Mouse (Mus musculus): ENCODE data around the gene Phyhd1. TPM values are rescaled to one million over a fixed set of nuclear protein-coding genes. Genes with fewer than 3 reads are reported as not detected.
A peak's percentile ranks its signal among the peaks of the same experiment; 100 is the strongest.

The Phyhd1 gene
- total RNA-seq, 2 experiments from 2014 or later, result 14.2 to 14.6 TPM

DNA sequence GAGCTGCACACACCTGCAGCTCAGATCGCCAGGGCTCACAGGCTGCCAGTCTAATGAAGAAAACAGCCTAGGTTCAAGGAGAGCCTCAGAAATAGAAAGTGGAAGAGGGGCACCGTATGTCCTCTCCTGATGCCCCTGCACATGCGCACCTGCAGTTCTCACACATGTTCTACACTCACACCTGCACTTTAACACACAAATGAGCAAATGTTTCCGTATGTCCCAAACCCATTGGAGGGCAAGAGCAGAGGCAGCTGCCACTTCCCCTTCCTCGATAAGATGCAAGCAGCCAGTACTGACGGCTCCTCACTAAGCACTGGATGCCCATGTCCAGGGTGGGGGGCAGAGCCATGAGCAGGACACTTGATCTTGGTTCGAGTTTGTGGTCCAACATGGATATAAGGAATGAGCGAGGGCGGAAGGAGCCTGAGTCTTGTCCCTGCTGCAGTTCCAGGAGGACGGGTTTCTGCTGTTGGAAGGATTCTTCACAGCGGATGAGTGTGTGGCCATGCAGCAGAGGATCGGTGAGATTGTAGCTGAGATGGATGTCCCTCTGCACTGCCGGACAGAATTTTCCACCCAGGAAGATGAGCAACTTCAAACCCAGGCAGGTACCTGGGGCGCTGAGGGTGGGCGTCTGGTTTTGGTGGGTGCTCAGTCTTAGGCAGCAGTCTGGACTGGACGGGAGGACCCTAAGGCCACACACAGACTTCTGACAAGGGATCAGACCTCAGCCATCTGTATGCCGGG is 3.4 kb downstream of the Phyhd1 start:
- DNase-seq (ENCODE audit: extremely low spot score in 1 of 2, low spot score in 2 of 2), result no peak
- intact Hi-C loops (cut with DNase I), result loop anchor here (5.0 kb wide), 1 partner anchor 87 kb away; no protein-coding TSS in a partner anchor

DNA sequence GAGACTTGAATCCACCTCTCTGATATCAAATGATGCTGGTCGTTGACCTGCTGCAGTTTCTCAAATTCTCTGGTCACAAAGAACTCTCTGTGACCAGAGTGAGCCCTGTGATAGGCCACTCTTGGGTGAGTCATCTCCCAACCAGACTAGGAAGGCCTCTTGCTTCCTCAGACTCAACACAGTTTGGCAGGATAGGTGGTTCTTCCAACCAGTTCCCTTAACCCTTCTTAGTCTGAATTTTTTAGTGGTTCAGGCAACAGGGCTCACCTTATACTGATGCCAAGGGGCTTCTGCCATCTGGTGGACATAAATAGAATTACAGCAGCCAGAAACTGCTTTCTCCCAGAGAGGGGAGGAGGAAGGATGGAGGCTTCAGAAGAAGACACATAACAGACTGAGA is 4.1 kb downstream of the Phyhd1 start:
- intact Hi-C loops (cut with DNase I), result no loop called here
- peak; percentile 58 to 79 for DNase-seq (ENCODE audit: extremely low spot score in 1 of 2, low spot score in 2 of 2)

DNA sequence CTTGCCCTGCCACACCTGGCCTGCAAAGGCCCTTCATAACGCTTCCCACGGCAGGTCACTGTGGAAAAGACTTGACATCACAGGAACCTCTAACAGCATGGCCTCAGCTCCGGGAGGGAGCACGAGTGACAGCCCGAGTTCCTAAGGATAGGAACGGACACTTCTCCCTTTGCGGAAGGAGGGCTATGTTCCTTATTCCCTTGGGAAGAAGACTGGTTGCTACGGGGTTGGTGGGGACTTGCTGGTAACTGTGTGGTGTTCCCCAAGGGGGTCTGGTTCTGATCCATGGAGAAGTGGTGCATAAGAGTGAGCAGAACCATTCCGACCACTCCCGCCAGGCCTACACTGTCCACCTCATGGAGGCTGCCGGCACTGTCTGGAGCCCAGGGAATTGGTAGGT is 14.7 kb downstream of the Phyhd1 start, which contains the start of gene Gm28038:
Gm28038 (plus strand) TSS at position 301 of the 400 bp plus-strand sequence.
- intact Hi-C loops (cut with DNase I), result no loop called here
- no peak for DNase-seq (ENCODE audit: extremely low spot score in 1 of 2, low spot score in 2 of 2)

DNA sequence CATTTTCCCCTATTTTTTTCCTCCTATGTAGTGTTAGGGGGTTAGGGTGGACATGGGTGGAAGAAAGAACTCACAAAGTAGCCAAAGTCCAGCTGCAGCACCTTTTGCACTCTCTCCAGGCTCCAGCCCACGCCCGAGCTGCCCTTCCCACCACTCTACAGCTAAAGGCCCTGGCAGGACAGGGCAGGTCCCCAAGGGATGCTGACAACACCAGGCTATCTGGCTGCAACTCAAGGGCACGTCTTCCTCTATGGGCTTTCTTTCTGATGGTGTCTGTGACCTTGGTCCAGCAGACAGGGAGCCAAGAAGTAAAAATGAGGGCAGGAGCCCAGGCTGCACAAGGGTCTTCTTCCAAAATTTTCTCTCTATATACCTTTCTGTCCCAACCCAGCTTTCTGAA is 15.6 kb downstream of the Phyhd1 start:
- intact Hi-C loops (cut with DNase I), result no loop called here
- no peak for DNase-seq (ENCODE audit: extremely low spot score in 1 of 2, low spot score in 2 of 2)

DNA sequence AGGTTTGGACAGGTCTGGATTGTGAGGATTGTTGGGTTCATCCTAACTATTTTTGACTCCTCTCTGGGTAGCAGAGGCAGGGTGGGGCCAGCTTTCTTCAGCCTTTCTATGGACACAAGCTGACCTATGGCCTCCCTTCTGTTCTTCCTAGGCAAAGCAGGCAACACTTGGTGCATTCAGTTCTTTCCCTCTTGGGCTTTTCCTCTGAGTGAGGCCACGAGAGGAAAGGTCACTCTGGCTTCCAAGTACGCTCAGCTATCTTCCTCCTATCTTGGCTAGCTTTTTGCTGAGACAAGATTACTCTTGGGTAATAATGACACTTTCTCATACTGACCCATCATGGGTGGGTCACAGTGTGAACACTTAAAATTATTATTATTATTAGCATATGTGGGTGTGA is 17.2 kb downstream of the Phyhd1 start:
- intact Hi-C loops (cut with DNase I), result no loop called here
- DNase-seq (ENCODE audit: extremely low spot score in 1 of 2, low spot score in 2 of 2), result no peak

DNA sequence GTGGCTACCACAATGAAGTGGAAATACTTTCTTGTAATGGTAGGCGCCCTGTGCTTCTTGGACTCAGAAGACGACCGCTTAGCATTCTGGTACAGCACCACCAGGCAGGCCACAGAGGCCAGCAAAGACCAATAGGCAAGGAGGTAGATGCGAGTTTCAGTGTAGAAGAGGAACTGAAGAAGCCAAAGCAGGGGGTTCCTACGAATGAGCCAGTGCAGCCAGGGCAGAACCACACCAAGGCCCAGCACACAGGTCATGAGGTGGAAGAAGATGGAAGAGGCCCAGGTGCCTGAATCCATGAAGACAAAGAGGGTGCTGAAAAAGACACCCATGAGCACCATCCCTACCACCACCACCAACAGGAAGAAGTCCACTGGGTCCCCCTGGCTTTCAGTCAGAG is 19.0 kb downstream of the Phyhd1 start:
- DNase-seq (ENCODE audit: extremely low spot score in 1 of 2, low spot score in 2 of 2), result no peak
- intact Hi-C loops (cut with DNase I), result no loop called here

DNA sequence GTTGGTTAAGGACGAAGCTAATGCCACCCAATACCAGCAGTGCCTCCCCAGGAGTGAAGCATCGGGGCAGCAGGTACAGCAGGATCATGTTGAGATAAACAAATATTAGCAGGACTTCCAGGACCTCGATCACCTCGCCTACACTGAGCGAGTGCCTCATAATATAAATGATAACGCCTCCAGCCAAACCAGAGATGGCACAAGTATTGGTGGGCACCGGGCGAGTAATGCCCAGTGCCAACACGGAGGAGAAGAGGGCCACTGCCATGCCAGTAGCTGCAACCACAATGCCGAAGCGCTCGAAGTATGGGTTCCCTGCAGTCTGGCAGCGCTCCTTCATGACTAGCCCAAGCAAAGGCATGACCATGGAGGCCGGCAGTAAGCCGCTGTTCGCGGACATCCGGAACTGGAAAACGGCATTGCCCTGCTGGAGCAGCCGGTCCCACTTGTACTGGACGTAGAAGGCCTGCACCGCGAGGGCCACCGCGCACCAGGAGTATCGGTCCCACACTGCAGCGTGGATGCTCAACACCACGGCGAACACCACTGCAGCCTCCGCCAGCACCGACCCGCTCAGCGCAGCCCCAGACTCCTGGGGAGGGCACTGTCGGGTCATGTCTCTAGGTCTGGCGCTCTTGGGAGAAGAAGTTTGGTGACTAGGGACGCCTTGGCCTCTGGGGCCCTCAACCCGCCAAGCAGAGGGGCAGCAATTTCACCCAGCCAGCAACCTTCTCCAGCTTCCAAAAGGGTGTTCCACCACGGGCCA is 19.6 kb downstream of the Phyhd1 start:
- intact Hi-C loops (cut with DNase I), result no loop called here
- DNase-seq (ENCODE audit: extremely low spot score in 1 of 2, low spot score in 2 of 2), result no peak

DNA sequence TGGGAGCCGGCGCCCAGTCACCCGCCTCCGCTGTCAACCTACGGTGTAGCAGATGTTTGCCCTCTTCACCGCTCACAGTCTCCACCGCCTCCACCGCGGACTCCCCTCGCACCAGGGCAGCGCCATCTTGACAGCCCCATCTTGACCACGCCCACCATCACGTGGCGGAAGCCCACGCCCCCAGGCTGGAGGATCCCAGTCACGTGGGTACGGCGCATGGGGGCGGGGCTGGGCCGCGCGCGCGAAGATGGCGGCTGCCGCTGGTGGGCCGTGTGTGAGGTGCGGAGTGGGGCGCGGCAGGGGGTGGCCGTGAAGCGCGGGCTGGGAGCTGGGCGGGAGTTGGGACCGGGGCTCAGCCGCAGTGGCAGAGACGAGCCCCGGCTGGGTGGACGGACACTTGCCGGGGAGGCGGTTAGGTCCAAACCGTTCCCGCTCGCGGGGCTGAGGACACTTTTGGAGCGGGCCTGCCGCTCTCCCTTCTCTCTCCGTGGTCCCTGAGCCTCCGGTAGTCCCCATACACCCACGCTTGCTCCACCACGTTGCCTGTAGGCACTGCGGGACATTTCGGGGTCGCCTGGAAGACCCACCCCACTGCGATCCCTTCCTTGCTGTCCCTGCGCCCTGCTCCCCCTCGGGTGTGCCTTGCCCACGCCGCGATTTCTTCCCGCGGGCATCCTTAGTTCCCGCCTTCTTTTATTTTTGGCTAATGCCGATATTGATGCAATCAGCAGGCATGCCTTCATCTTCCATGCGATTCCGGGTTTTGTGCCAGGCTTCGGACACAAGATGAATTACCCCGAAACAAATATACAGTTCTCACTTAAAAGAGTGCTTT is 20.4 kb downstream of the Phyhd1 start, which contains the start of the genes Dolk and Nup188:
Dolk (minus strand) TSS at position 143 of the 835 bp plus-strand sequence.
Nup188 (plus strand) TSS at position 206 of the 835 bp plus-strand sequence.
- intact Hi-C loops (cut with DNase I), result no loop called here
- peak; percentile 94 to 99 for DNase-seq (ENCODE audit: extremely low spot score in 1 of 2, low spot score in 2 of 2)

DNA sequence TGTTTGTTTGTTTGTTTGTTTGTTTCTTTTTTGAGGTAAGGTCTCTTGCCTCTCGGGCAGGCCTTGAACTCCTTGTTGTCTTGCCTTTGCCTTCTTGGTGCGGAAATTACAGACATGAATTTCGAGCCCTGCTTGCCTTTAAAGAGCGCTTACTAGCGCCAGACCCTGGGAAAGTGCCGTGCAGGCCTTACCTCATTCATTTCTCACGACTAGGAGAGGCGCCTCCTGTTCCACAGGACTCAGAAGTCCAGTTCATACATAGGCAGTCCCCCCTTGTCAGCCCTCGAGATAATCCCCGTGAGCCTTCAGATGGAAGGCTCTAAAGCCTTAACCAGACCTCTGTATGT is 21.0 kb downstream of the Phyhd1 start:
- no peak for DNase-seq (ENCODE audit: extremely low spot score in 1 of 2, low spot score in 2 of 2)
- intact Hi-C loops (cut with DNase I), result no loop called here

DNA sequence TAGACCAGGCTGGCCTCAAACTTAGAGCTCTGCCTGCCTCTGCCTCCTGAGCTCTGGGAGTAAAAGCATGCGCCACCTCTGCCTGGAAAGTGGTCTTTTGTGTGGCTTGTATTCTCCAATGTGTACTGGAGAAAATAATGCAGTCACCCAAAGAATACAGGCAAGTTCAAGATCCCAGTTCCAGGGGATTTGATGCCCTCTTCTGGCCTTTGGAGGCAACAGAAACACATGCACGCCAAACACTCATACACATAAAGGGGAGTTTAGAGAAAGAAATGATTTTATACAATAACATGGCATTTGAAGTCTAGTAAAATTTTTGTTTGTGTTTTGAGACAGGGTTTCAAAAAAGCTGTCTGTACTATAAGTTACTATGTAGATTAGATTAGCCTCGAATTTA is 33.5 kb downstream of the Phyhd1 start:
- intact Hi-C loops (cut with DNase I), result no loop called here
- no peak for DNase-seq (ENCODE audit: extremely low spot score in 1 of 2, low spot score in 2 of 2)

DNA sequence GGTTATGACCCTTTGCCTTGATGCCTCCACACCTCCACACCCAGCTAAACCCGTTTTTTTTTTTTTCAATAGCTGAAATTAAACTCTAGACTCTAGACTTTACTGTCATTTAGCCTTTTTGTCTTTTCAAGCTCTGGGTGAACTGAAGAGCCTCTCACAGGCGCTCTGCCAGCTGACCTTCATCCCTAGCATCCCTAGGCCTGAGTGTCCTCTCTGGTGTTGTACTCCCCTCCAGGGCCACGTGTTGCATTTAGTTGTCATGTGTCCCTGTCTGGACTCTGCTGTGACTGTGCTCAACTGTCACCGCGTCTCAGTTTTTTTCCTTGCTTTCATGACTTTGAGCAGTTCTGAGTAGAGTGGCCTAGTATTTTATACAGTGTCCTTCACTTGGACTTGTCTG is 34.0 kb downstream of the Phyhd1 start:
- DNase-seq (ENCODE audit: extremely low spot score in 1 of 2, low spot score in 2 of 2), result no peak
- intact Hi-C loops (cut with DNase I), result loop anchor here (5.0 kb wide), 1 partner anchor 37 kb away; no protein-coding TSS in a partner anchor

DNA sequence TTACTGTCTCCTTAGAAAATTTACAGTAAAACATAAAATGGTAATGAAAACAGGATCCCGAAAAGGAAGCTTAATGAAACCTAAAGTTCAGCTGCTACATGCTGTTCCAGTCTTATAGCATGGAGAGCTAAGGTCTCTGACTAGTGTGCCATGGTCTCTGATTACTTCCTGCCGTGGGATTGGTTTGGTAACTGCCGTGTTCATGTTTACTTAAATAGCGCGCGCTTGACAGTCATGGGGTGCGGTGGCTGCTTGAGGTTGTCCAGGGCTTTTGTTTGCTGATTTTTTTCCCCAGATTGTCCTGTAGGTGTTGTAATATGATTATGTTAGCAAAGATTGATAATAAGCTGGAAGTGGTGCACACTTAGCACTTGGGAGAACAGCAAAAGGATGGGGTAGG is 40.1 kb downstream of the Phyhd1 start:
- DNase-seq (ENCODE audit: extremely low spot score in 1 of 2, low spot score in 2 of 2), result no peak
- intact Hi-C loops (cut with DNase I), result no loop called here

DNA sequence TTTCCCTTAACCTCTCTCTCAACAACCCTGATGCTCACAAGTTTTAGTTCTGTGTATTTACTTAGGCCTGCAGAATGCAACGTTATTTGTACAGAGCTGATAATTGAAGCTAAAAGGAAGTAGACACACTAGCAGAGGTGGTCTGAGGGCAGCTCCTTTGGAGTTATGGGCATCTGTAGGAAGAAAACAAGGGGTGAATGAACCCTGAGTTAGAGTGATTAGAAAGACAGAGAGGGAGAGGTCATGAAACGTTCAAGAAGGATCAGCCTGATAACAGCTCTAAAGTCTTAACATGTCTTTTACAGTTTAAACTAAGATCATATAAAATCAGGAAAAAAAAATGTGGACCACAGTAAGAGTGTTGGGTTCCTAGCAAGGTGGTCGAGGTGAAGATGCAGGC is 43.3 kb downstream of the Phyhd1 start:
- intact Hi-C loops (cut with DNase I), result no loop called here
- no peak for DNase-seq (ENCODE audit: extremely low spot score in 1 of 2, low spot score in 2 of 2)

DNA sequence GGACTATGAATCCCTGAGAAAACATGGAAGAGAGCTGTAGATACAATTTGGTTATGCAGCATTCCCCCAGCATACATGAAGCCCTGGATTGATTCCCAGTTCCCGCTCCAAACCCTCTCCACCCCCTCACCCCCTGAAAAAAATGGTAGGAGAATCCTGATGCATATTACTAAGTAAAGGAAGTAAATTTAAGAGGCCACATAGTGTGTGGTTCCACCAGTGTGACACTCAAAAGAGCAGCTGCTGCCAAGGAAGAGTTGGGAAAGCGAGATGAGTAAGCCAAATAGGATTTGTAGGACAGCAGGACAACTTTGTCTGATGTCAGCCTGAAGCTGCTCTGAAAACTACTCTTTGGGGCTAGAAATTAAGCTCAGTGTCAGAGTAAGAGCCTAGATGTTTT is 45.5 kb downstream of the Phyhd1 start:
- DNase-seq (ENCODE audit: extremely low spot score in 1 of 2, low spot score in 2 of 2), result no peak
- intact Hi-C loops (cut with DNase I), result loop anchor here (10.0 kb wide), 1 partner anchor 397 kb away; no protein-coding TSS in a partner anchor

DNA sequence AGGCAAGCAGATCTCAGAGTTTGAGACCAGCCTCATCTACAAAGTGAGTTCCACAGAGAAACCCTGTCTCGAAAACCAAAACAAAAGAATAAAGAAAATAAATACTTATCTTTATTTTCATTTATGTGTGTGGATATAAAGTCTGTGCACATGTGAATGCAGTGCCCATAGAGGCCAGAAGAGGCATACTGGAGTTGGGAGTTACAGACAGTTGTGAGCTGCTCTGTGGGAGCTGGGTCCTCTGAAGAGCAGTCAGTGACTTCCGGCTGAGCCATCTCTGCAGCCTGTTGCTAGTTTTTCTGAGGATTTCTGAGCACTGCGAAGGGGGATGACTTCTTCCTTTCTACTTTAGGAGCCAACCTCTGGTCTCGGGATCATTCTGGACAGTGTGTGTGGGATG is 50.1 kb downstream of the Phyhd1 start:
- intact Hi-C loops (cut with DNase I), result loop anchor here (10.0 kb wide), 1 partner anchor 401 kb away; no protein-coding TSS in a partner anchor
- no peak for DNase-seq (ENCODE audit: extremely low spot score in 1 of 2, low spot score in 2 of 2)

DNA sequence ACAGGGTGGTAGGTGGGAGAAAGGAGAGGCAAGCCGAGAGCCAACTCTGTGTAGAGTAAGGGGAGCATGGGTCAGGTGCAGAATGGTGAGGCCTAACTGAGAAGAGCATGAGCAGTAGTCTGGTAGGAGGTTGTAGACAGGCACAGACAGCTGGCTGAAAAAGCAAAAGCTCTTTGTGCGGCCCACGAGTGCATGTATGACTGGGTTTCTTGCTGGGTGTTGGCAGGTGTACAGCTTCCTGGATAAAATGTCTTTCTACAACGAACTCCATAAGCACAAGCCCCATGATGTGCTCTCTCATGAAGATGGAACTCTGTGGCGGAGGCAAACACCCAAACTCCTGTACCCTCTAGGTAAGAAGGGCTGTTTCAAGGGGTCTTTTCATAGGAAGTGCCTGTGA is 51.0 kb downstream of the Phyhd1 start:
- intact Hi-C loops (cut with DNase I), result loop anchor here (10.0 kb wide), 1 partner anchor 402 kb away; no protein-coding TSS in a partner anchor
- DNase-seq (ENCODE audit: extremely low spot score in 1 of 2, low spot score in 2 of 2), result no peak

DNA sequence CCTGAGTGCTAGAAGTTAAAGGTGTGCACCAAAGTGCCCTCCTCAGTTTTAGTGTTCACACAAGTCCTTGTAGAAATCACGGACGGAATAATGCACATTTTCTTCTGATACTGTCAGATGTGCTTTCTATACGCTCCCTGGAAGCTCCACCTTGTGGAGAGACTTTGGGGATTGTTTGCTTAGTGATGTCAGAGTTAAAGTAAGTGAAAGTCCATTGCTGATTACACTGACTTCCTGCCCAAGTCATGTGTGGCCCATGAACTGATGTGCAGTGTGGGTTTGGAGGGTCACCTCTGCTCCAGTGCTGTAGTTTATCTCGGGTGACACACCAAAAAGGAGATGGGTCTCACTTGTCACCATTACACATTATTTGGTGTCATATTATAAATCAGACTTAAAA is 53.3 kb downstream of the Phyhd1 start:
- DNase-seq (ENCODE audit: extremely low spot score in 1 of 2, low spot score in 2 of 2), result no peak
- intact Hi-C loops (cut with DNase I), result loop anchor here (10.0 kb wide), 1 partner anchor 404 kb away; no protein-coding TSS in a partner anchor

DNA sequence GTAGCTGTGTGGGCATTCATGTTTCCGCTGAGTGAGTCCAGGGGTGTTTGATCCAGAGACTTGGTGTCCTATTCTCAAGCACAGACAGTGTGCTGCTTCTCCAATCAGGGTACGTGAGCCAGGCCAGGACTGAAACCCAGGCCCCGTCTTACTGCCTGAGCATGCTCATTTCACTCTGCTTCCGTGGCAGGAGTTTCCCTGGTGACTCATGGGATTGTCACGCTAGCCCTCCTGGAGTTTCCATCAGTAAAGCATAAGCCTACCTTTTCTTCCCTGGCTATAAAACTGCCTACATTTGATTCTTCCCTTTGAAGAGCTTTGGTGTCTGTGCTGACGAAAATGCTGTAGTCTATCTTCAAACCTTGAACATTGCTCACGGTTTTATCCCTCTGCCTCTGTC is 57.1 kb downstream of the Phyhd1 start:
- no peak for DNase-seq (ENCODE audit: extremely low spot score in 1 of 2, low spot score in 2 of 2)
- intact Hi-C loops (cut with DNase I), result no loop called here

DNA sequence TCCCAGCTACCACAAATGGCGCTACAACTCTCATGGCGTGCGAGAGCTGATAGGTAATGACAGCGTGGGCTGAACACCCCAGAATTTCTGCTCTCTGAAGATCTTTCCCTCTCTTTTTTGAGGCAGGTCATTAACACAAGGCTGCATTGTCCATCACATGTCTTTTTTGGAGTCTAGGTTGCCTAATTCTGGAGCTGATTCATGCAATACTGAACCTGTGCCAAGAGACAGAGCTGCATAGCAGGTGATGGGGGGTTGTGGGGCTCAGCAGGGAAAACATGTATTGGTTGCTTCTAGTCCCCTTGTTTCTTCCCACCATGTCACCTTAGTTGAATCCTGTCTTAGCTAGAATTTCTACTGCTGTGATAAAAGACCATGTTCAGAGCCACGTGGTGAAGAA is 59.3 kb downstream of the Phyhd1 start:
- intact Hi-C loops (cut with DNase I), result no loop called here
- no peak for DNase-seq (ENCODE audit: extremely low spot score in 1 of 2, low spot score in 2 of 2)
